Mouse (Mus musculus) forebrain, embryonic 15.5 days (tissue): ENCODE data around the gene Aldh3b3. TPM values are rescaled to one million over a fixed set of nuclear protein-coding genes. Genes with fewer than 3 reads are reported as not detected.

Experiments used
- ATAC-seq: fragments of 200-750 bp; cut with Nextera tagmentation; replicated peaks from 2 replicates; pipeline ENCODE4 v1.8.0; 2017; ENCODE audit warnings: mild to moderate bottlenecking, moderate TSS enrichment, moderate library complexity
- H3K27ac ChIP-seq: fragments of 300-500 bp; sonication (generic); replicated peaks from 2 replicates; pipeline ENCODE4 v1.5.1; 2015; ENCODE audit warnings: mild to moderate bottlenecking, inconsistent platforms
- H3K27me3 ChIP-seq: fragments of 300-500 bp; sonication (generic); 2 replicates; pipeline ENCODE4 v1.6.1; 2015; ENCODE audit warnings: inconsistent platforms
- H3K36me3 ChIP-seq: fragments of 300-500 bp; sonication (generic); 2 replicates; pipeline ENCODE4 v1.6.1; 2015; ENCODE audit warnings: mild to moderate bottlenecking, inconsistent platforms
- H3K4me1 ChIP-seq: fragments of 300-500 bp; sonication (generic); 2 replicates; pipeline ENCODE4 v1.6.1; 2015; ENCODE audit warnings: inconsistent platforms
- H3K4me2 ChIP-seq: fragments of 300-500 bp; sonication (generic); replicated peaks from 2 replicates; pipeline ENCODE4 v1.6.1; 2015; ENCODE audit warnings: mild to moderate bottlenecking, inconsistent platforms
- H3K4me3 ChIP-seq: fragments of 300-500 bp; sonication (generic); 2 replicates; pipeline ENCODE4 v1.5.1; 2015; ENCODE audit warnings: mild to moderate bottlenecking, inconsistent platforms
- H3K9ac ChIP-seq: fragments of 300-500 bp; sonication (generic); replicated peaks from 2 replicates; pipeline ENCODE4 v1.6.1; 2015; ENCODE audit warnings: mild to moderate bottlenecking, inconsistent platforms
- H3K9me3 ChIP-seq: fragments of 300-500 bp; sonication (generic); 2 replicates; pipeline ENCODE4 v1.6.1; 2016; ENCODE audit warnings: inconsistent platforms
- WGBS: fragments of 180-500 bp; shearing (Covaris S2); methylation state at CpG from one replicate; pipeline ENCODE4 v1.1.7; 2015; ENCODE audit warnings: mixed read lengths; 5-methylcytosine and 5-hydroxymethylcytosine counted together
- polyA plus RNA-seq: library from polyadenylated mRNA; unstranded; fragments of >200 nt; fragmentation: Nextera tagmentation; extraction: Ambion mirVana; gene quantifications from 2 replicates; pipeline ENCODE4 v1.2.1, GENCODE M21; 2015

Aldh3b3 gene
- polyA plus RNA-seq, 1 experiment from 2014 or later = not detected

DNA sequence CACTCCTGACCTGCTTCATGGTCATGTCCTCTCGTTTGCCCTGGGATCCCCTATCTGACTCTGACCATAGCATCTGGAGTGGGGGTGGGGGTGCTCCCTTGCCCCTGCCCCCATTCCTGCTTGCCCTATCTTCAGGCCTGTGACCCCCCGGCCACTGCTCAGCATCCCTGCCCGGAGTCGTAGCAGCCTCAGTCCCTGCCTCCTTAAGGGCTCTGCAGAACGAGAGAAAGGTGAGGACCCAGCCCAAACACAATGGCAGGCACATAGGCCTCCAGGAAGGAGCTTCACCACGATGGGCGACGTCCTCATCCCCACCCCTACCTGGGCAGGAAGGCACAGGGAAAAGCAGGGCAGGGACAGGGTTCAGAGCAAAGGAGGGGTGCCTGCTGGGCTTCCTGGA, 39.9 kb downstream of the Aldh3b3 start:
- H3K9me3 ChIP-seq = no peaks in the 10 kb centered on the region
- WGBS = 74% methylated on average over 8 of the region's 8 CpGs
- peaks cover 15% of the 10 kb centered on the region for H3K4me1 ChIP-seq

GRCm38 (mm10) chr19:3999121-3999730, 40.8 kb downstream of the Aldh3b3 start:
- no peak for ATAC-seq
- H3K27ac ChIP-seq = no peak overlapping the region
- H3K4me1 ChIP-seq = peaks cover 15% of the 10 kb centered on the region
- 0 out of 2 replicates have a peak overlapping the region, but pooled peaks have one; percentile 5 for H3K4me3 ChIP-seq
- WGBS = 81% methylated on average over 9 of the region's 9 CpGs
- no peaks in the 10 kb centered on the region; the same call in 1 of the 2 replicates for H3K27me3 ChIP-seq
- no peaks in the 10 kb centered on the region for H3K9me3 ChIP-seq
- no peak overlapping the region for H3K9ac ChIP-seq
- no peaks in the 10 kb centered on the region for H3K36me3 ChIP-seq
- peak overlapping the region; percentile 70; the same call in 1 of the 2 replicates for H3K4me2 ChIP-seq

More for the DNA sequence above, 39.9 kb downstream of the Aldh3b3 start:
- Histone ChIP-seq H3K36me3 (no peaks in the 10 kb centered on the region), H3K27ac (no peak overlapping the region), H3K27me3 (no peaks in the 10 kb centered on the region; the same call in 1 of the 2 replicates), H3K4me2 (no peak overlapping the region), H3K9ac (no peak overlapping the region), H3K4me3 (no peak overlapping the region)
- ATAC-seq = no peak

DNA sequence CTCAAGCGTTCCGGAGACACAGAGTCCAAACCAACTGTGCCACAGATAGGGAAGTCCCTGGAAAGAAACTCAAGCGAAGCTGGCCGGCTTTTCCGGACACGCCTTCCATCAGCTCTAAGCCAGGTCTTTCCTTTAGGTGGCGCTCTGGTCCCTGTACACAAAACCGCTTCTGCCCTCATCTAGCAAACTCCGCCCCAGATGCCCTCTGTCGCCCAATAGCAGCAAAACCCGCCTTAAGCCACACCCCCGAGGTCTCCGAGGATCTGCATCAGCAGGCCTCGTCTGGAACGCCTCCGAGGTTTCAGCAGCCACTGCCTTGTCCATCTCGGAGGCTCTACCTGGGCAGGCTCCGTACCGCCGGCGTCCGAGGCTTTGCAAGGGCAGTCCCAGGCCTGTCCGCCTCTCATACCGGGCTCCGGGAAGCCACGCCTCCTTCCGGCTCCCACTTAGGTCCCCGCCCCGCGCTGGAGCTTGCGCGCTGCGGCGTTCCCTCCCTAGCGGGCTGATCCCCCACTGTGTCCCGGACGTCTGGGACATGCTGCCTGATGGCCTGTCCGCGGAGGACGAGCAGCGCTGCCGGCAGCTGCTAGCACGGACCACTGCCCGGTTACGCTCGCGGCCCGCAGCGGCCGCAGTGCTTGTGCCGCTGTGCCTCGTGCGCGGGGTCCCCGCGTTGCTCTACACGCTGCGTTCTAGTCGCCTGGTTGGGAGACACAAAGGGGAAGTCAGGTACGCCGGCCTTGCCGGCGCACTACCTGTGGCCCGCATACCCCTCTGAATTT, 41.9 kb downstream of the Aldh3b3 start, which contains the start of the genes Nudt8 and Gm49405:
Gene Nudt8, plus strand, starts transcription at position 462 of the 782 bp plus-strand sequence.
Gene Gm49405, plus strand, starts transcription at position 508 of the 782 bp plus-strand sequence.
- peak within 1 kb of the TSS; percentile 64 for H3K4me3 ChIP-seq
- H3K9ac ChIP-seq = peak within 1 kb of the TSS; percentile 87
- 0% methylated on average over 64 of the region's 64 CpGs for WGBS
- no peaks in the 10 kb centered on the region for H3K36me3 ChIP-seq
- H3K4me2 ChIP-seq = peak within 1 kb of the TSS; percentile 70
- peak within 1 kb of the TSS; percentile 96 for H3K27ac ChIP-seq
- H3K9me3 ChIP-seq = no peaks in the 10 kb centered on the region
- ATAC-seq = peak; percentile 90
- no peaks in the 10 kb centered on the region for H3K27me3 ChIP-seq
- peaks cover 15% of the 10 kb centered on the region for H3K4me1 ChIP-seq

GRCm38 (mm10) chr19:4000949-4001525, 42.6 kb downstream of the Aldh3b3 start:
- H3K36me3 ChIP-seq = peaks cover 3% of the 10 kb centered on the region
- H3K4me2 ChIP-seq = peak overlapping the region; percentile 70
- peak overlapping the region; percentile 64 for H3K4me3 ChIP-seq
- peak overlapping the region; percentile 87 for H3K9ac ChIP-seq
- H3K27ac ChIP-seq = peak overlapping the region; percentile 96
- ATAC-seq = peak; percentile 8; the same call in 1 of the 2 replicates
- H3K4me1 ChIP-seq = peaks cover 15% of the 10 kb centered on the region
- 15% methylated on average over 17 of the region's 17 CpGs for WGBS
- H3K27me3 ChIP-seq = no peaks in the 10 kb centered on the region
- no peaks in the 10 kb centered on the region for H3K9me3 ChIP-seq

DNA sequence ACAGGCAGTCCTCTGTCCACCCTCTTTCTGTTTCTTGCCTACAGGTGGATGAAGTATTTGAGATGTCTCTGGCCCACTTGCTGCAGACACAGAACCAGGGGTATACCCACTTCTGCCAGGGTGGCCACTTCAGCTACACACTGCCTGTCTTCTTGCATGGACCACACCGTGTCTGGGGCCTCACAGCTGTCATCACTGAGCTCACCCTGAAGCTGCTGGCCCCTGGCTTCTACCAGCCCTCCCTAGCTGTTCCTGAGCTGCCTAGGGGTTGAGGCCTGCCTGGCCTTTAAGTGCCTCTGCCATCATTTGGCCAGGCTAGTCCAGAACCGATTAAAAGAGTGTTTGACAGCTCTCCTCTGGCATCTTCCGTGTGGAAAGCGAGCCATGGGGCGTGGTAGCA, 43.3 kb downstream of the Aldh3b3 start:
- H3K27ac ChIP-seq = no peak overlapping the region
- no peak overlapping the region; the same call in 1 of the 2 replicates for H3K4me2 ChIP-seq
- peaks cover 15% of the 10 kb centered on the region for H3K4me1 ChIP-seq
- ATAC-seq = no peak
- H3K4me3 ChIP-seq = no peak overlapping the region
- peaks cover 10% of the 10 kb centered on the region for H3K36me3 ChIP-seq
- 90% methylated on average over 5 of the region's 5 CpGs for WGBS
- no peaks in the 10 kb centered on the region for H3K9me3 ChIP-seq
- H3K9ac ChIP-seq = 0 out of 2 replicates have a peak overlapping the region, but pooled peaks have one; percentile 87
- H3K27me3 ChIP-seq = no peaks in the 10 kb centered on the region

DNA sequence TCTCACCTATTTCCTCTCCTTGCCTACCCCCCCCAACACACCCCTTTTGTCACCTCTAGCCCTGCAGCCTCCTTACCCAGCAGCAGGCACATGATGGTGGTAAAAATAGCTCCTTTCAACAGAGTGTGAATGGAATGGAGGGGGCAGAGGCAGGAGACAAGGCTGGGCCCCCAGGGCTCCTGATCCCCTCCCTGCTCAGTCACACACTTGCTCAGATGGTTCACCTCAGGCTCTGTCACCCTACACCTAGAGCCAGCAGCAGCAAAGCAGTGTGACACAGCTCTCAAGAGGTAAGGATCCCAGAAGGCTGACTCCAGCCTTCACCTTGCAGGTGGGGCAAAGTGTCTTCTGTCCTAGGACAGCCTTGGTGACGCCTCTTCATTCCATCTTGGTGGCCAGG, 44.7 kb downstream of the Aldh3b3 start, which contains the start of gene Doc2g:
Gene Doc2g, plus strand, starts transcription at position 202 of the 400 bp plus-strand sequence.
- Histone ChIP-seq H3K27me3 (no peaks in the 10 kb centered on the region), H3K9ac (no peak within 1 kb of the TSS)
- no peak for ATAC-seq

GRCm38 (mm10) chr19:4003641-4004040, 45.2 kb downstream of the Aldh3b3 start:
- no peak for ATAC-seq
- H3K9ac ChIP-seq = no peak overlapping the region
- H3K4me1 ChIP-seq = peaks cover 15% of the 10 kb centered on the region
- H3K27me3 ChIP-seq = no peaks in the 10 kb centered on the region
- H3K9me3 ChIP-seq = no peaks in the 10 kb centered on the region
- H3K27ac ChIP-seq = no peak overlapping the region
- 88% methylated on average over 12 of the region's 12 CpGs for WGBS
- H3K4me2 ChIP-seq = no peak overlapping the region
- peaks cover 27% of the 10 kb centered on the region for H3K36me3 ChIP-seq
- H3K4me3 ChIP-seq = no peak overlapping the region

More for the DNA sequence above, 44.7 kb downstream of the Aldh3b3 start, which contains the start of gene Doc2g:
- Histone ChIP-seq H3K4me2 (no peak within 1 kb of the TSS), H3K4me3 (no peak within 1 kb of the TSS), H3K4me1 (peaks cover 15% of the 10 kb centered on the region), H3K9me3 (no peaks in the 10 kb centered on the region), H3K27ac (no peak within 1 kb of the TSS), H3K36me3 (peaks cover 24% of the 10 kb centered on the region)
- 73% methylated on average over 1 of the region's 1 CpGs for WGBS

- Histone ChIP-seq H3K9ac (no peak overlapping the region), H3K27ac (no peak overlapping the region), H3K4me2 (no peak overlapping the region), H3K9me3 (no peaks in the 10 kb centered on the region), H3K36me3 (peaks cover 31% of the 10 kb centered on the region), H3K27me3 (no peaks in the 10 kb centered on the region), H3K4me1 (peaks cover 15% of the 10 kb centered on the region), H3K4me3 (no peak overlapping the region)
- WGBS = 89% methylated on average over 15 of the region's 15 CpGs
- ATAC-seq = no peak
These were observed 45.9 kb downstream of the Aldh3b3 start for GRCm38 (mm10) chr19:4004331-4004730.

DNA sequence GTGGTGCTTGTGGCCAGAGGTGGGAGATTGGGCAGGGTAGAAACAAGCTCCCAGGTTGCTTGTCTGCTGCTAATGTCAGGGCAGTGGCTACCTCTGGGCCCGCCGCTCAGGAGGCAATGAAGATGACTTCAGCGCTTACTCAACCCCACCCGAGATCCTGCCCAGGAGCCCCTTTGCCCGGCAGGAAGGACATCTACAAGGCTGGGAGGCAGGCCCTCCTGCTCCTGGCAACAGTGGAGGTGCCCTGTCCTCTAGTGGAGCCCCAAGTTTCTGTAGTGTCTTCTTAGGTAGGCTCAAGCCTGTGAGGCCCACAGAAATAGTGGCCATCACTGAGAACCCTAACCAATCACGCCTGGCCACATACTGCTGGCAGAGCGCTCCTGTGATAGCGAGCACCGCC, 46.6 kb downstream of the Aldh3b3 start:
- no peak overlapping the region for H3K9ac ChIP-seq
- no peaks in the 10 kb centered on the region for H3K27me3 ChIP-seq
- no peak overlapping the region for H3K4me2 ChIP-seq
- ATAC-seq = no peak
- H3K36me3 ChIP-seq = peaks cover 39% of the 10 kb centered on the region
- H3K4me3 ChIP-seq = no peak overlapping the region
- 84% methylated on average over 9 of the region's 9 CpGs for WGBS
- H3K9me3 ChIP-seq = no peaks in the 10 kb centered on the region
- peaks cover 8% of the 10 kb centered on the region for H3K4me1 ChIP-seq
- no peak overlapping the region for H3K27ac ChIP-seq

DNA sequence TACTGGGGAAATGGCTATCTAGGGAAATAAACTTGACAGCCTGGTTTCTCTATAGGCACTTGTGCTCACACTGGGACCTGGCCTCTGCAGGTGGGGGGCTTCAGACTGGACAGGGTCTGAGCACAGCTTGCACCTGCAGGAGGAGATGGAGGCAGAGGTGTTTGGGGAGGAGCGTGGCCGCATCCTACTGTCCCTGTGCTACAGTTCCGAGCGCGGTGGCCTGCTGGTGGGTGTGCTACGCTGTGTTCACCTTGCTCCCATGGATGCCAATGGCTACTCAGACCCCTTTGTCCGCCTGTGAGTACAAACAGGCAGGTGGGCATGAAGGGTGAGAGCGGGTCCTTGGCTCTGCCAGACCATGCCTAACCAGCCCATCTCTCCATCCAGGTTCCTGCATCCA, 47.5 kb downstream of the Aldh3b3 start:
- Histone ChIP-seq H3K9ac (no peak overlapping the region), H3K4me1 (peaks cover 9% of the 10 kb centered on the region), H3K36me3 (peaks cover 42% of the 10 kb centered on the region), H3K27ac (no peak overlapping the region), H3K4me2 (no peak overlapping the region), H3K9me3 (no peaks in the 10 kb centered on the region), H3K27me3 (no peaks in the 10 kb centered on the region), H3K4me3 (no peak overlapping the region)
- WGBS = 97% methylated on average over 8 of the region's 8 CpGs
- no peak for ATAC-seq

DNA sequence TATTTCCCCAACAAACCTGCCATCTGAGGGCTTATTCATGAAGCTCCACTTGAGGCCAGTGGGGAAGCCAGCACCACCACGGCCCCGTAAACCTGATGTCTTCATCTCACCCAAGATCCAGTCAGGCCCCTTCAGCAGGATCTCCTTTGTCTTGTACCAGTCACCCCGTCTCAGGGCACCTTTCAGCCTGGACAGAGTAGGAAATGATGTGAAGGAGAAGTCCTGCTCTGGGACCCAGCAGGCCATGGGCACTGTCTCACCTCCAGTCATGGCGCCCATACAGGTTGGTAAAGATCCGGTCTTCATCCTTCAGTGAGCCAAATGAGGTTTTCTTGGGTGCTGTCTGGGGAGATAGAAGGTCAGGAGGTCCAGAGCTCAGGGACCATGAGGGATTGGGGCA, 52.6 kb downstream of the Aldh3b3 start:
- Histone ChIP-seq H3K27me3 (no peaks in the 10 kb centered on the region), H3K27ac (no peak overlapping the region), H3K9me3 (no peaks in the 10 kb centered on the region), H3K36me3 (peaks cover 38% of the 10 kb centered on the region), H3K4me1 (peaks cover 17% of the 10 kb centered on the region), H3K4me3 (no peak overlapping the region), H3K9ac (no peak overlapping the region), H3K4me2 (no peak overlapping the region)
- 91% methylated on average over 5 of the region's 5 CpGs for WGBS
- ATAC-seq = no peak
